Comparison of ENCODE assay signal across 33 mouse cellular contexts in the genomic region with DNA sequence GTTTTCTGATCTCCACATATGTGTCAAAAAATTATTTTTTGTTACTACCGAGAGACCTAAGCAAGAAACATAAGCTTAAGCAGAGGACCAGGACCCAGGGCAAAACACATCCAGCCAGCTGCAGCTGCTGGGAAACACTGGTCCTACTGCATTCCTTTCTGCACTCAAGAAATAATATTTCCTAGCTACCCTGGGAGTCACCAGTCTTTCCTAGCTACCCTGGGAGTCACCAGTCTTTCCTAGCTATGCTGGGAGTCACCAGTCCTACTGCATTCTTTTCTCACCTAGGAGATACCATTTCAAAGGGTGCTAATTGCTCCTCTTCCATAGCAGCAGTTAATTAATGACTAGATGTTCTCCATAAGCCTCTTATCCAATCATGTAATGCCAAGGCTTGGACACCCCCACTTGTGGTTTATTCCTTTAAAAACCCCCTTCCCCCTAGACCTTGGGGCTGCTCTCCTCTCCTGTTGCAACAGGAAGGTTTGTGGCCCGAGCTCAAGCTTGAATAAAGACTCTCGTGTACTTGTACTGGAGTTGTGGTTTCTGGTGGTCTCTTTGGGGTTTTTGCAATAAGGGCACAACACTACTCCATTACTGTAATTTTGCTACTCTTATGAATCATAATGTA. TPM values are rescaled to one million over a fixed set of nuclear protein-coding genes. Genes with fewer than 3 reads are reported as not detected.
DNase-seq lines count a peak whose midpoint lies in the region; ATAC-seq lines count a peak whose summit lies in the region.
"Had no signal": no experiment of that assay in that cellular context is flagged by ENCODE, and none has a peak within 500 bp of the region (broad histone marks: within the 10 kb centered on the region; RNA-seq: fewer than 3 reads in every experiment).

No protein-coding gene starts in this region.

- no peaks in the 10 kb centered on the region for H3K4me1 ChIP-seq in embryonic facial prominence, embryonic 11.5 days (ENCODE audit: control insufficient read depth, insufficient read depth, low read length)
- H3K4me1 ChIP-seq in embryonic facial prominence, embryonic 10.5 days: no peaks in the 10 kb centered on the region
- 0 out of 2 replicates have a peak, but pooled peaks cover 4% of the 10 kb centered on the region for H3K4me1 ChIP-seq in lung, embryonic 15.5 days
- H3K4me1 ChIP-seq in embryonic facial prominence, embryonic 15.5 days: no peaks in the 10 kb centered on the region
- H3K4me1 ChIP-seq: forebrain, embryonic 13.5 days; heart, embryonic 13.5 days; liver, embryonic 12.5 days; midbrain, embryonic 10.5 days had no signal

- no peak overlapping the region for H3K4me2 ChIP-seq in embryonic facial prominence, embryonic 11.5 days (ENCODE audit: low read depth, low read length)
- H3K4me2 ChIP-seq in lung, embryonic 15.5 days: no peak overlapping the region
- no peak overlapping the region for H3K4me2 ChIP-seq in embryonic facial prominence, embryonic 15.5 days (replicated peaks)
- H3K4me2 ChIP-seq: forebrain, embryonic 13.5 days; heart, embryonic 13.5 days; liver, embryonic 12.5 days had no signal

- H3K4me3 ChIP-seq in embryonic facial prominence, embryonic 11.5 days (ENCODE audit: low read depth, low read length): no peak overlapping the region
- H3K4me3 ChIP-seq in embryonic facial prominence, embryonic 10.5 days: no peak overlapping the region
- no peak overlapping the region for H3K4me3 ChIP-seq in lung, embryonic 15.5 days
- no peak overlapping the region for H3K4me3 ChIP-seq in embryonic facial prominence, embryonic 15.5 days (replicated peaks)
- H3K4me3 ChIP-seq: forebrain, embryonic 13.5 days; heart, embryonic 13.5 days; liver, embryonic 12.5 days; midbrain, embryonic 10.5 days had no signal

- H3K9ac ChIP-seq in embryonic facial prominence, embryonic 11.5 days (replicated peaks; ENCODE audit: low read length): no peak overlapping the region
- H3K9ac ChIP-seq in lung, embryonic 15.5 days: no peak overlapping the region
- H3K9ac ChIP-seq in embryonic facial prominence, embryonic 15.5 days: no peak overlapping the region
- H3K9ac ChIP-seq: forebrain, embryonic 13.5 days; heart, embryonic 13.5 days; liver, embryonic 12.5 days had no signal

- ATAC-seq in embryonic facial prominence, embryonic 11.5 days (replicated peaks; ENCODE audit: insufficient number of reproducible peaks, low FRiP score, low TSS enrichment, low read depth): no peak
- peak; percentile 69; the same call in 1 of the 2 replicates for ATAC-seq in lung, embryonic 15.5 days (ENCODE audit: borderline replicate concordance, extremely low read depth, low FRiP score, low TSS enrichment)
- ATAC-seq in embryonic facial prominence, embryonic 15.5 days (ENCODE audit: insufficient number of reproducible peaks, low FRiP score, low TSS enrichment, low read depth): no peak; the same call in 1 of the 2 replicates
- peak; percentile 69 for ATAC-seq in megakaryocyte progenitor cell, adult 5-6 weeks (replicated peaks; ENCODE audit: poor library complexity)
- ATAC-seq in megakaryocyte, adult 5-6 weeks (ENCODE audit: poor library complexity, severe bottlenecking): no peak
- ATAC-seq: CD4-positive, CD25-positive, alpha-beta regulatory T cell, adult 4 months; forebrain, embryonic 13.5 days; hindbrain, postnatal 0 days; intestine, embryonic 16.5 days; liver, embryonic 12.5 days had no signal

- peak; percentile 4 for DNase-seq in embryonic facial prominence, embryonic 11.5 days (ENCODE audit: low spot score)
- DNase-seq in embryonic facial prominence, embryonic 10.5 days (ENCODE audit: low spot score): no peak
- no peak for DNase-seq in lung, postnatal 4 days
- DNase-seq: adrenal gland, postnatal 14 days; cerebellum, adult 8-10 months; heart, postnatal 14 days; left cerebral cortex, postnatal 4 days; lung, adult 2 months; thymus, adult 18-20 months; thymus, postnatal 36 days had no signal

- no peaks in the 10 kb centered on the region for H3K9me3 ChIP-seq in embryonic facial prominence, embryonic 11.5 days (replicated peaks; ENCODE audit: control insufficient read depth, low read length)
- no peaks in the 10 kb centered on the region for H3K9me3 ChIP-seq in embryonic facial prominence, embryonic 10.5 days
- H3K9me3 ChIP-seq in lung, embryonic 15.5 days: no peaks in the 10 kb centered on the region
- no peaks in the 10 kb centered on the region for H3K9me3 ChIP-seq in embryonic facial prominence, embryonic 15.5 days (replicated peaks)
- H3K9me3 ChIP-seq: forebrain, embryonic 13.5 days; heart, embryonic 13.5 days; liver, embryonic 12.5 days; midbrain, embryonic 10.5 days had no signal

- 78% methylated on average over 3 of the region's 3 CpGs for WGBS in embryonic facial prominence, embryonic 11.5 days
- WGBS in embryonic facial prominence, embryonic 10.5 days: 76% methylated on average over 3 of the region's 3 CpGs
- WGBS in lung, embryonic 15.5 days: 55% methylated on average over 3 of the region's 3 CpGs
- 57% methylated on average over 3 of the region's 3 CpGs for WGBS in embryonic facial prominence, embryonic 15.5 days

- H3K36me3 ChIP-seq in embryonic facial prominence, embryonic 11.5 days (replicated peaks; ENCODE audit: control insufficient read depth, insufficient read depth, low read depth, low read length): no peaks in the 10 kb centered on the region
- H3K36me3 ChIP-seq in embryonic facial prominence, embryonic 10.5 days (replicated peaks): no peaks in the 10 kb centered on the region
- no peaks in the 10 kb centered on the region for H3K36me3 ChIP-seq in lung, embryonic 15.5 days
- no peaks in the 10 kb centered on the region for H3K36me3 ChIP-seq in embryonic facial prominence, embryonic 15.5 days
- H3K36me3 ChIP-seq: heart, embryonic 13.5 days; liver, embryonic 12.5 days; midbrain, embryonic 10.5 days had no signal

- H3K27ac ChIP-seq in embryonic facial prominence, embryonic 11.5 days (replicated peaks; ENCODE audit: low read depth, low read length): no peak overlapping the region
- H3K27ac ChIP-seq in embryonic facial prominence, embryonic 10.5 days (replicated peaks): no peak overlapping the region
- H3K27ac ChIP-seq in lung, embryonic 15.5 days: peak overlapping the region; percentile 73
- H3K27ac ChIP-seq in embryonic facial prominence, embryonic 15.5 days (replicated peaks): peak overlapping the region; percentile 71; the same call in 1 of the 2 replicates
- H3K27ac ChIP-seq: forebrain, embryonic 13.5 days; heart, embryonic 13.5 days; hindbrain, postnatal 0 days; liver, embryonic 12.5 days; midbrain, embryonic 10.5 days had no signal

- H3K27me3 ChIP-seq in embryonic facial prominence, embryonic 11.5 days (ENCODE audit: control insufficient read depth, insufficient read depth, low read length): no peaks in the 10 kb centered on the region
- no peaks in the 10 kb centered on the region for H3K27me3 ChIP-seq in embryonic facial prominence, embryonic 10.5 days (replicated peaks; ENCODE audit: low read depth, poor library complexity, severe bottlenecking)
- no peaks in the 10 kb centered on the region for H3K27me3 ChIP-seq in lung, embryonic 15.5 days
- no peaks in the 10 kb centered on the region for H3K27me3 ChIP-seq in embryonic facial prominence, embryonic 15.5 days
- H3K27me3 ChIP-seq: forebrain, embryonic 13.5 days; heart, embryonic 13.5 days; liver, embryonic 12.5 days had no signal

RNA-seq across cellular contexts. Expression of gene Ccl6, which starts 5.4 kb away (rescaled TPM):
- polyA plus RNA-seq in embryonic facial prominence, embryonic 11.5 days (2014; fragmentation: Nextera tagmentation; extraction: Ambion mirVana): 1.2 and 3.1 TPM in 2 replicates
- 1.2 and 2.7 TPM in 2 replicates for polyA plus RNA-seq in embryonic facial prominence, embryonic 10.5 days (2016; fragmentation: Nextera tagmentation; extraction: Ambion mirVana)
- polyA plus RNA-seq in lung, embryonic 15.5 days (2015; fragmentation: Nextera tagmentation; extraction: Ambion mirVana): 8.1 and 9.2 TPM in 2 replicates
- polyA plus RNA-seq in embryonic facial prominence, embryonic 15.5 days (2015; fragmentation: Nextera tagmentation; extraction: Ambion mirVana): 5.1 and 5.3 TPM in 2 replicates
- 13.6 and 25.2 TPM in 2 replicates for total RNA-seq in megakaryocyte progenitor cell, adult 5-6 weeks (2015)
- total RNA-seq in megakaryocyte progenitor cell, adult 5-6 weeks (2017): 13.3 and 15.1 TPM in 2 replicates
- 916 and 950 TPM in 2 replicates for total RNA-seq in megakaryocyte, adult 5-6 weeks (2015)
- 592 and 639 TPM in 2 replicates for total RNA-seq in megakaryocyte, adult 5-6 weeks (2017)
- total RNA-seq: hindbrain, postnatal 0 days had no signal
- polyA plus RNA-seq: CD4-positive, CD25-positive, alpha-beta regulatory T cell, adult 4 months had no signal

RNA-seq across cellular contexts. Expression of gene Ccl9, which starts 19.9 kb away (rescaled TPM):
- polyA plus RNA-seq in embryonic facial prominence, embryonic 11.5 days (2014; fragmentation: Nextera tagmentation; extraction: Ambion mirVana): 1.2 and 3.1 TPM in 2 replicates
- polyA plus RNA-seq in embryonic facial prominence, embryonic 10.5 days (2016; fragmentation: Nextera tagmentation; extraction: Ambion mirVana): 1.2 and 1.7 TPM in 2 replicates
- 4.9 and 5.4 TPM in 2 replicates for polyA plus RNA-seq in lung, embryonic 15.5 days (2015; fragmentation: Nextera tagmentation; extraction: Ambion mirVana)
- polyA plus RNA-seq in embryonic facial prominence, embryonic 15.5 days (2015; fragmentation: Nextera tagmentation; extraction: Ambion mirVana): 7.6 and 8.5 TPM in 2 replicates
- 149 and 197 TPM in 2 replicates for total RNA-seq in megakaryocyte progenitor cell, adult 5-6 weeks (2015)
- 97.7 and 108 TPM in 2 replicates for total RNA-seq in megakaryocyte progenitor cell, adult 5-6 weeks (2017)
- total RNA-seq in megakaryocyte, adult 5-6 weeks (2015): 447 and 459 TPM in 2 replicates
- total RNA-seq in megakaryocyte, adult 5-6 weeks (2017): 282 and 303 TPM in 2 replicates
- polyA plus RNA-seq: CD4-positive, CD25-positive, alpha-beta regulatory T cell, adult 4 months had no signal

RNA-seq across cellular contexts. Expression of gene Rpl9-ps1, which starts 47.1 kb away (rescaled TPM):
- not detected in 2 replicates for polyA plus RNA-seq in embryonic facial prominence, embryonic 11.5 days (2014; fragmentation: Nextera tagmentation; extraction: Ambion mirVana)
- polyA plus RNA-seq in embryonic facial prominence, embryonic 10.5 days (2016; fragmentation: Nextera tagmentation; extraction: Ambion mirVana): not detected in 2 replicates
- polyA plus RNA-seq in lung, embryonic 15.5 days (2015; fragmentation: Nextera tagmentation; extraction: Ambion mirVana): not detected in 2 replicates
- polyA plus RNA-seq in embryonic facial prominence, embryonic 15.5 days (2015; fragmentation: Nextera tagmentation; extraction: Ambion mirVana): not detected in 2 replicates
- 0.44 and 1.2 TPM in 2 replicates for total RNA-seq in megakaryocyte progenitor cell, adult 5-6 weeks (2015)
- not detected in 2 replicates for total RNA-seq in megakaryocyte progenitor cell, adult 5-6 weeks (2017)
- total RNA-seq in megakaryocyte, adult 5-6 weeks (2015): 1.0 TPM in 1 of 2 replicates, not detected in the other
- not detected in 2 replicates for total RNA-seq in megakaryocyte, adult 5-6 weeks (2017)
- total RNA-seq: adrenal gland, postnatal 14 days; gastrocnemius, adult 8-10 months; heart, postnatal 14 days; hindbrain, postnatal 0 days; layer of hippocampus, postnatal 10 days; left cerebral cortex, adult 8-10 months; left cerebral cortex, postnatal 4 days; midbrain, postnatal 0 days had no signal
- polyA plus RNA-seq: brain, embryonic 14.5 days; CD4-positive, CD25-positive, alpha-beta regulatory T cell, adult 4 months; forebrain, embryonic 13.5 days; gonadal fat pad, adult 2 months; heart, embryonic 13.5 days; hindbrain, embryonic 11.5 days; hindbrain, postnatal 0 days; intestine, embryonic 16.5 days; kidney, embryonic 16.5 days; large intestine, adult 2 months; liver, embryonic 12.5 days; lung, adult 2 months; midbrain, embryonic 10.5 days; midbrain, postnatal 0 days; neural tube, embryonic 14.5 days; spleen, adult 2 months; stomach, embryonic 14.5 days had no signal

RNA-seq across cellular contexts. Expression of gene Ccl3, which starts 50.8 kb away (rescaled TPM):
- 0.68 and 1.6 TPM in 2 replicates for polyA plus RNA-seq in embryonic facial prominence, embryonic 11.5 days (2014; fragmentation: Nextera tagmentation; extraction: Ambion mirVana)
- polyA plus RNA-seq in embryonic facial prominence, embryonic 10.5 days (2016; fragmentation: Nextera tagmentation; extraction: Ambion mirVana): 0.54 and 1.0 TPM in 2 replicates
- 1.1 and 1.2 TPM in 2 replicates for polyA plus RNA-seq in lung, embryonic 15.5 days (2015; fragmentation: Nextera tagmentation; extraction: Ambion mirVana)
- 0.96 and 1.1 TPM in 2 replicates for polyA plus RNA-seq in embryonic facial prominence, embryonic 15.5 days (2015; fragmentation: Nextera tagmentation; extraction: Ambion mirVana)
- 99.8 and 229 TPM in 2 replicates for total RNA-seq in megakaryocyte progenitor cell, adult 5-6 weeks (2015)
- 37.9 and 120 TPM in 2 replicates for total RNA-seq in megakaryocyte progenitor cell, adult 5-6 weeks (2017)
- 299 and 403 TPM in 2 replicates for total RNA-seq in megakaryocyte, adult 5-6 weeks (2015)
- 184 and 222 TPM in 2 replicates for total RNA-seq in megakaryocyte, adult 5-6 weeks (2017)
- total RNA-seq: adrenal gland, postnatal 14 days; gastrocnemius, adult 8-10 months; heart, postnatal 14 days had no signal
- polyA plus RNA-seq: CD4-positive, CD25-positive, alpha-beta regulatory T cell, adult 4 months; stomach, embryonic 14.5 days had no signal

Comparison
In these comparisons a context has a peak if more than half of its experiments do, and no peak if none do; other contexts are left out.
1. H3K27ac ChIP-seq: peak in lung, embryonic 15.5 days (single experiment) and embryonic facial prominence, embryonic 15.5 days (single experiment); none in embryonic facial prominence, embryonic 11.5 days (single experiment) and embryonic facial prominence, embryonic 10.5 days (single experiment).
2. ATAC-seq: peak in lung, embryonic 15.5 days (single experiment) and megakaryocyte progenitor cell, adult 5-6 weeks (single experiment); none in embryonic facial prominence, embryonic 11.5 days (single experiment), embryonic facial prominence, embryonic 15.5 days (single experiment) and megakaryocyte, adult 5-6 weeks (single experiment).